Mouse (Mus musculus): ENCODE data around the gene Chd1.

DNA sequence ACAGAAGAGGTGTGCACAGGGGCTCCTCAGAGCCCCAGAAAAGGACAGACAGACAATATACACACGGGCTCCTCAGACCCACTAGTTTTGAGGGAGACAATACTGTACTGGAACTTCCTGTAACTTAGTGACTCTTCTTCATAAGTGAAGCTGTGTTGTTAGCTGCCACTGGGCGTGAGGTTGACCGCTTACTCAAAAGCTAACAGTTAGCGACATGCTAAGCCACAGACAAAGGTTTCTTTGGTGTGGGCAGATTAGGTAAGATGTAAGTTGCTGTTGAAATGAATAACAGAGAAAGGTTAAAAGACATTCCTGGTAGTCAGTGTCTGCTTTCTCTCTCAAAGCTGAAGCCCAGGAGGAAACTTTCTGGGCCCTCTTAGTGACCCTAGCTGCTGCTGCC, 9.7 kb downstream of the Chd1 start:
- no peak for TF ChIP-seq POLR2A (IDR thresholded peaks at IDR 0.05; ENCODE audit: insufficient read depth, low read depth, low read length)
- TF ChIP-seq CTCF (IDR thresholded peaks at IDR 0.05), result no peak
- TF ChIP-seq EP300 (IDR thresholded peaks at IDR 0.05; ENCODE audit: insufficient read depth, low read depth, low read length), result no peak
